Mouse (Mus musculus) stomach, embryonic 15.5 days (tissue): ENCODE results near the gene Orm2. TPM values are rescaled to one million over a fixed set of nuclear protein-coding genes. Genes with fewer than 3 reads are reported as not detected.

ENCODE experiments used
- ATAC-seq: fragments of 200-750 bp; cut with Nextera tagmentation; 2 replicates; pipeline ENCODE4 v1.8.0; 2017; ENCODE audit warnings: low read depth, moderate number of reproducible peaks, moderate TSS enrichment; ENCODE audit not compliant: insufficient read depth, low FRiP score
- H3K27ac ChIP-seq: fragments of 300-500 bp; sonication (generic); 2 replicates; pipeline ENCODE4 v1.5.1; 2015; ENCODE audit warnings: mild to moderate bottlenecking, inconsistent platforms
- H3K27me3 ChIP-seq: fragments of 300-500 bp; sonication (generic); replicated peaks from 2 replicates; pipeline ENCODE4 v1.6.1; 2015; ENCODE audit warnings: inconsistent platforms
- H3K36me3 ChIP-seq: fragments of 300-500 bp; sonication (generic); 2 replicates; pipeline ENCODE4 v1.6.1; 2015; ENCODE audit warnings: inconsistent platforms
- H3K4me1 ChIP-seq: fragments of 300-500 bp; sonication (generic); 2 replicates; pipeline ENCODE4 v1.6.1; 2015; ENCODE audit warnings: inconsistent platforms
- H3K4me2 ChIP-seq: fragments of 300-500 bp; sonication (generic); 2 replicates; pipeline ENCODE4 v1.6.1; 2015; ENCODE audit warnings: mild to moderate bottlenecking, inconsistent platforms
- H3K4me3 ChIP-seq: fragments of 300-500 bp; sonication (generic); replicated peaks from 2 replicates; pipeline ENCODE4 v1.5.1; 2015; ENCODE audit warnings: inconsistent platforms
- H3K9ac ChIP-seq: fragments of 300-500 bp; sonication (generic); 2 replicates; pipeline ENCODE4 v1.6.1; 2015; ENCODE audit warnings: inconsistent platforms
- H3K9me3 ChIP-seq: fragments of 300-500 bp; sonication (generic); 2 replicates; pipeline ENCODE4 v1.6.1; 2016; ENCODE audit warnings: inconsistent platforms
- WGBS: fragments of 180-500 bp; shearing (Covaris S2); methylation state at CpG from one replicate; pipeline ENCODE4 v1.1.7; 2015; 5-methylcytosine and 5-hydroxymethylcytosine counted together
- polyA plus RNA-seq: library from polyadenylated mRNA; unstranded; fragments of >200 nt; fragmentation: Nextera tagmentation; extraction: Ambion mirVana; gene quantifications from 2 replicates; pipeline ENCODE4 v1.2.1, GENCODE M21; 2015

The Orm2 gene
- polyA plus RNA-seq, 1 experiment from 2014 or later = not detected

DNA sequence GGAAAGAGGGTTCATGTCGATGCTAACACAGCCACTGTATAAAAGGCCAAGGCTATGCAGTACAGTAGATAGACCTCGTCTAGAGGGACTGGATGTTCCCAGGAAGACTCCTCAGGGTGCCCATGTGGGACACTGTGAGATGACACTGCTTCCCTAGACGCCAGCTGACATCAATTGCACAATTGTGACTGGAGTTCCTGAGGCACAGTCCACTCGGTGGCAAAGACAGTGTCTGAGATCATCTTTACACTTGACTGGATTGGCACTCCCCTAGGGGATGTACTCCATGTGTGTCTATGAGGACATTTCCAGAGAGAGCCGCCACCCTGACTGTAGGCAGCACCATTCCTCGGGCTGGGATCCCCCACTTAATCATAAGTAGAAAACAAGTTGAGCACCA is 13.7 kb upstream of the Orm2 start:
- no peaks in the 10 kb centered on the region for H3K27me3 ChIP-seq
- WGBS = 69% methylated on average over 6 of the region's 6 CpGs
- H3K4me3 ChIP-seq = no peak overlapping the region
- no peak for ATAC-seq
- no peak overlapping the region for H3K27ac ChIP-seq
- H3K36me3 ChIP-seq = no peaks in the 10 kb centered on the region
- H3K4me1 ChIP-seq = no peaks in the 10 kb centered on the region
- no peak overlapping the region for H3K9ac ChIP-seq
- H3K9me3 ChIP-seq = no peaks in the 10 kb centered on the region
- H3K4me2 ChIP-seq = no peak overlapping the region

DNA sequence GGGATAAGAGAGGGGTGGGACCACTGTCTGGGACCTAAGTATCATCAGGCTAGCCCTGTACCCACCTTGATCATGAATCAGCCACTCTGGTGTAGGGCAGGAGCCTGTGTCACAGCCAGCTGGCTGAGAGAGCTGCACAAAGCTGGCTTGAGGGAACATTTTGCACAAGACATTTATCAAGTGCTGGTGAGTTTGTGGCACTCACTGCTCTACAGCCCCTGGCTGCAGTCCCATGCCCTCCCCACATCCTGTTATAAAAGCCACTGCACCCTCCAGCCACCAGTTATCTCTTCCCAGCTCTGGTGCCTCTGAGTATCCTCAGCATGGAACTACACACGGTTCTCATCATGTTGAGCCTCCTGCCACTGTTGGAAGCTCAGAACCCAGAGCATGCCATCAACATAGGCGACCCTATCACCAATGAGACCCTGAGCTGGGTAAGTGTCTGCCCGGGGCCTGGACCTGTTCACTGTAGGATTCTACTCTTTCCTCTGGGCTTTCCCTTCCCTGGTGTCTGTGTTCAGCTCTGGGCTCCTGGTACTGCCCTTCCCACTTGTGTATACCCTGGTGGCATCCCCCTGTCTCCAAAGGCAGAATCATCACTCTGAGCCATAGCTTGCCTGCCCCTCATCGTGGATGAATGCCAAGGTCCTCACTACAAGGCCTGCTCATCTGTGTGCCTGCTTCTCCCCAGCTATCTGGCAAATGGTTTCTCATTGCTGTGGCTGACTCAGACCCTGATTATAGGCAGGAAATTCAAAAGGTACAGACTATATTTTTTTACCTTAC is 6.2 kb upstream of the Orm2 start, which contains the start of gene Orm3:
TSS of gene Orm3 (plus strand) at position 286 of the 789 bp plus-strand sequence.
- Histone ChIP-seq H3K27me3 (no peaks in the 10 kb centered on the region), H3K4me3 (no peak within 1 kb of the TSS), H3K9me3 (no peaks in the 10 kb centered on the region), H3K27ac (peak within 1 kb of the TSS; percentile 21; the same call in 1 of the 2 replicates), H3K4me2 (no peak within 1 kb of the TSS), H3K36me3 (no peaks in the 10 kb centered on the region), H3K4me1 (0 out of 2 replicates have a peak, but pooled peaks cover 3% of the 10 kb centered on the region), H3K9ac (no peak within 1 kb of the TSS)
- no peak for ATAC-seq
- WGBS = 79% methylated on average over 4 of the region's 4 CpGs

- H3K36me3 ChIP-seq = no peaks in the 10 kb centered on the region
- no peak overlapping the region for H3K4me2 ChIP-seq
- no peak overlapping the region for H3K4me3 ChIP-seq
- H3K9ac ChIP-seq = no peak overlapping the region
- H3K4me1 ChIP-seq = 0 out of 2 replicates have a peak, but pooled peaks cover 3% of the 10 kb centered on the region
- ATAC-seq = no peak
- no peaks in the 10 kb centered on the region for H3K27me3 ChIP-seq
- no peak overlapping the region for H3K27ac ChIP-seq
- no peaks in the 10 kb centered on the region for H3K9me3 ChIP-seq
- 64% methylated on average over 2 of the region's 2 CpGs for WGBS
These were observed 5.2 kb upstream of the Orm2 start for GRCm38 (mm10) chr4:63356981-63357570.

GRCm38 (mm10) chr4:63359861-63360260 is 2.4 kb upstream of the Orm2 start:
- ATAC-seq = no peak
- Histone ChIP-seq H3K36me3 (no peaks in the 10 kb centered on the region), H3K9ac (no peak overlapping the region), H3K4me2 (no peak overlapping the region), H3K27ac (no peak overlapping the region), H3K9me3 (no peaks in the 10 kb centered on the region), H3K4me1 (0 out of 2 replicates have a peak, but pooled peaks cover 3% of the 10 kb centered on the region), H3K4me3 (no peak overlapping the region), H3K27me3 (no peaks in the 10 kb centered on the region)
- 74% methylated on average over 6 of the region's 6 CpGs for WGBS

DNA sequence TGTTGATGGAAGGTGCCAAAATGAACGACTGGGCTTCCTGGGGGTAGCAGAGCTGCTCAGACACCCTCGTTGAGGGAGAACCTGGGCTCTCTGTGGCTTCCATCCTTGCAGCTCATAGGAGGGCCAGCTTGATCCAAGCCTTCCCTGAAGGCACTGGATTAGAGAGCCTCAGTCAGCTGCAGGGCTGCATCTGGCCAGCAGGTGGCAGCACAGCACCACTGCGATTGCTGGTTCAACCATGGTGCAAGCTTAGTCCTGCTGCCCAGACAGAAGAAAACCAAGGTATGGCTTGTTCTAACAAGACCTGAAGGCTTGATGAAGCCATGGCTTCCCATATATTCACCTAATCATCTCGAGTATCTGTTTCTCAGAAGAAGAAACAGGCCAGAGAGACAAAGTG is 6.3 kb downstream of the Orm2 start:
- Histone ChIP-seq H3K4me2 (no peak overlapping the region), H3K9ac (no peak overlapping the region), H3K36me3 (peaks cover 16% of the 10 kb centered on the region), H3K27me3 (no peaks in the 10 kb centered on the region), H3K27ac (no peak overlapping the region), H3K4me3 (no peak overlapping the region), H3K9me3 (no peaks in the 10 kb centered on the region), H3K4me1 (no peaks in the 10 kb centered on the region)
- no peak for ATAC-seq
- 15% methylated on average over 4 of the region's 4 CpGs for WGBS

DNA sequence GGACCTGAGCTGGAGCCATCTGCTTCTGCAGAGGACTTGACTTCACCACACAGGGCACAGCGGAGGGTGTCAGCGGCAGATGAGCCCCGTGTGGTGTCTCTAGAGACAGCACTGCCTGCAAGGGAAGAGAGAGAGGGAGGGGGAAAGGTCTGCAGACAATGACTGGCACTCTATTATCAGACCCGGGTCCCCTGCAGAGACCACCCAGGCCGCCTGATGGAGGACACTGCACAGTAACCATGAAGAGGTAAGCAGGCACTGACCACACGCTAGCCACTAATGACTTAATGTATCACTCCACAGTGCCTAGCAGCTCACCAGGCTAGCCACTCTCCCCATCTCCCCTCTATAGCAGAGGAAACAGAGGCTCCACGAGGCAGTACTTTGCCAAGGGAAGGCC is 8.6 kb downstream of the Orm2 start:
- no peak overlapping the region for H3K27ac ChIP-seq
- no peaks in the 10 kb centered on the region for H3K4me1 ChIP-seq
- no peak for ATAC-seq
- no peaks in the 10 kb centered on the region for H3K9me3 ChIP-seq
- no peak overlapping the region for H3K4me2 ChIP-seq
- H3K9ac ChIP-seq = no peak overlapping the region
- no peak overlapping the region for H3K4me3 ChIP-seq
- WGBS = 66% methylated on average over 7 of the region's 7 CpGs
- no peaks in the 10 kb centered on the region for H3K27me3 ChIP-seq
- H3K36me3 ChIP-seq = peaks cover 18% of the 10 kb centered on the region

- H3K4me1 ChIP-seq = no peaks in the 10 kb centered on the region
- 49% methylated on average over 3 of the region's 3 CpGs for WGBS
These were observed 9.6 kb downstream of the Orm2 start for GRCm38 (mm10) chr4:63371890-63372289.

DNA sequence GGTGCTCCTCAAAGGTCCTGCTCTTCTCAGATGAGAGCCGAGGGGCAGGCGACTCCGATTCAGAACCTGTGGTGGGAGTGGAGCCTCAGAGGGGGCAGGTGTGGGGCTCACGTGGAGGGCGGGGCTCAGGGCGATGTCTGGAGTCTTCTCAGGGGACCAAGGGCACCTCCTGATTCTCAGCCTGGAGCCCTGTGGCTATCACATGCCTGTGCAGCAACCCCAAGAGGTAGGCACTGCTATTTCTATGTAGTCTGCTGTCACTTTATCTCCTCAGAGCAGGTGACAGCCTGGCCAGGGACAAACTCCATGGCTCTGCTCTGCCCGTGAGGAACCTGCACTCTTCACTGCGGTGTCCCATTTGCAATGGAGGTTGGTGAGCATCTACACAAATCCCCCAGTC is 11.2 kb downstream of the Orm2 start:
- Histone ChIP-seq H3K36me3 (peaks cover 26% of the 10 kb centered on the region), H3K9me3 (no peaks in the 10 kb centered on the region), H3K4me3 (no peak overlapping the region), H3K4me1 (no peaks in the 10 kb centered on the region), H3K9ac (no peak overlapping the region), H3K27me3 (no peaks in the 10 kb centered on the region), H3K4me2 (no peak overlapping the region), H3K27ac (no peak overlapping the region)
- 89% methylated on average over 8 of the region's 8 CpGs for WGBS
- peak; percentile 57 for ATAC-seq

More at GRCm38 (mm10) chr4:63371890-63372289, 9.6 kb downstream of the Orm2 start:
- H3K36me3 ChIP-seq = peaks cover 18% of the 10 kb centered on the region
- ATAC-seq = no peak
- no peaks in the 10 kb centered on the region for H3K27me3 ChIP-seq
- no peak overlapping the region for H3K9ac ChIP-seq
- H3K4me2 ChIP-seq = no peak overlapping the region
- H3K4me3 ChIP-seq = no peak overlapping the region
- H3K27ac ChIP-seq = no peak overlapping the region
- no peaks in the 10 kb centered on the region for H3K9me3 ChIP-seq

DNA sequence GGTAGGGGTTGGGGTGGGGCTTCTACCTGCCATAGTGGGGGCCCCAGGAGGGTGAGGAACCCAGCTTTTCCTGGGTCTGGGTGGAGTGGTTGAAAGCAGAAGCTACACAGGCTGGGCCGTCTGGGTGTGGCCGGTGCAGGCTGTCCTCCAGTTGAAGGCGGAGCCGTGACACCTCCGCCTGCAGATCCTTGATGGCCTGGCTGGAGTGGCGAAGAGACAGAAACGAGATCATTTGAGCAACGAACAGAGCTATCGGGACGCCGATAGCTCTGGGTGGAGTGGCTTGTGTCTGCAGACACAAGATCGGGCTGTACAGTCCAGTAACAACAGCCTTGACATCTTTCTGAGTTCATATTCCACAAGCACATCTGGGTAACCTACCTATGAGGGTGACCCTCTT is 12.1 kb downstream of the Orm2 start:
- Histone ChIP-seq H3K9me3 (no peaks in the 10 kb centered on the region), H3K4me1 (no peaks in the 10 kb centered on the region), H3K27me3 (no peaks in the 10 kb centered on the region), H3K4me2 (no peak overlapping the region), H3K9ac (no peak overlapping the region), H3K27ac (no peak overlapping the region), H3K36me3 (peaks cover 21% of the 10 kb centered on the region; the same call in 1 of the 2 replicates), H3K4me3 (no peak overlapping the region)
- peak; percentile 82; the same call in 1 of the 2 replicates for ATAC-seq
- 74% methylated on average over 12 of the region's 12 CpGs for WGBS

GRCm38 (mm10) chr4:63375367-63375766 is 13.1 kb downstream of the Orm2 start:
- H3K9ac ChIP-seq = no peak overlapping the region
- 58% methylated on average over 1 of the region's 1 CpGs for WGBS
- peaks cover 21% of the 10 kb centered on the region; the same call in 1 of the 2 replicates for H3K36me3 ChIP-seq
- ATAC-seq = no peak
- H3K4me2 ChIP-seq = no peak overlapping the region
- H3K27ac ChIP-seq = no peak overlapping the region
- no peak overlapping the region for H3K4me3 ChIP-seq
- H3K27me3 ChIP-seq = no peaks in the 10 kb centered on the region
- no peaks in the 10 kb centered on the region for H3K9me3 ChIP-seq
- no peaks in the 10 kb centered on the region for H3K4me1 ChIP-seq

- H3K4me2 ChIP-seq = no peak overlapping the region
- peaks cover 22% of the 10 kb centered on the region; the same call in 1 of the 2 replicates for H3K36me3 ChIP-seq
- no peaks in the 10 kb centered on the region for H3K27me3 ChIP-seq
- no peak overlapping the region for H3K9ac ChIP-seq
- no peak overlapping the region for H3K27ac ChIP-seq
- H3K4me3 ChIP-seq = no peak overlapping the region
- no peak for ATAC-seq
- H3K4me1 ChIP-seq = no peaks in the 10 kb centered on the region
- 67% methylated on average over 7 of the region's 7 CpGs for WGBS
- no peaks in the 10 kb centered on the region for H3K9me3 ChIP-seq
These were observed 15.2 kb downstream of the Orm2 start for GRCm38 (mm10) chr4:63377483-63377882.

DNA sequence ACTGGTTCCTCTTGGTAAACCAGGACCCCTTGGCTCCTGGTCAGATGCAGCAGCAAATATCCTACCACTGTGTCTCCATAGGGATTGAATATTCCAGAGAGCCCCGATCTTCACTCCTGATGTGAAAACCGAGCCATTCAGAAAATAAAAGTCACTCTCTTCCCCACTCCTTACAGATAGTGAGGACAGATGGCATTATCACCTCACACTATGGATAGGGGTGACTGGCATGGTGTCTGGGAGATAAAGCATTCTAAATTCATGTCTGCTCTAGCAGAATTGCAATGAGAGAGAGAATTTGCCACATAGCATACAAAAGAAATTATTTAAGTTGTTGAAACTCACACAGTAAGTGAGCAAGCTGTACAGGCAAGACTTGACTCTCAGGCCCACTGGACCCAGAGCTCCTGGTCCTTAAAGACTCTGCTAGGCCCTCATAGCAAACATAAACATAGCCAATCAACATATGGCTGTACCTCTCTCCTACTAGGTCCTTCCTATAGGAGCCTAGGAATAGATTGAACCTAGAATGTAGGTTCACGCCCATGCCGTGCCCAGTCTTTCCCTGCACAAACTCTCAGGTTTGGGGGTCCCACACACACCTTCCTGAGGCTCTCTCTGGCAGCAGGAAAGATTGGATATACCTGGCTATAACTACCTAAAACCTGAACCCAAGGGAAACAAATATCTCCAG is 20.6 kb downstream of the Orm2 start:
- no peaks in the 10 kb centered on the region for H3K9me3 ChIP-seq
- H3K4me3 ChIP-seq = no peak overlapping the region
- H3K27me3 ChIP-seq = no peaks in the 10 kb centered on the region
- no peak for ATAC-seq
- no peak overlapping the region for H3K27ac ChIP-seq
- H3K36me3 ChIP-seq = peaks cover 14% of the 10 kb centered on the region; the same call in 1 of the 2 replicates
- no peak overlapping the region for H3K9ac ChIP-seq
- 89% methylated on average over 4 of the region's 4 CpGs for whole genome bisulfite sequencing
- no peaks in the 10 kb centered on the region for H3K4me1 ChIP-seq
- H3K4me2 ChIP-seq = no peak overlapping the region
